Mouse (Mus musculus) cerebellum, adult 8-10 months (tissue): Measurements from ENCODE around the gene Cntln.

Experiments used
- DNase-seq: peaks from one replicate; pipeline ENCODE4 v3.0.0; 2022

Gene Cntln

GRCm38 (mm10) chr4:85059598-85059997 is 175.5 kb downstream of the Cntln start:
- no peak for DNase-seq

- DNase-seq, result no peak
These were observed 177.6 kb downstream of the Cntln start for GRCm38 (mm10) chr4:85061676-85062075.

GRCm38 (mm10) chr4:85096033-85096432 is 211.9 kb downstream of the Cntln start:
- DNase-seq, result no peak

GRCm38 (mm10) chr4:85096682-85097081 is 212.6 kb downstream of the Cntln start:
- DNase-seq, result peak; percentile 40

- DNase-seq, result no peak
These were observed 218.1 kb downstream of the Cntln start for GRCm38 (mm10) chr4:85102168-85102567.

GRCm38 (mm10) chr4:85106416-85106815 is 222.3 kb downstream of the Cntln start:
- DNase-seq, result no peak

GRCm38 (mm10) chr4:85106961-85107360 is 222.9 kb downstream of the Cntln start:
- DNase-seq, result no peak

GRCm38 (mm10) chr4:85120271-85120670 is 236.2 kb downstream of the Cntln start:
- DNase-seq, result no peak

GRCm38 (mm10) chr4:85149726-85150125 is 265.6 kb downstream of the Cntln start:
- DNase-seq, result no peak

- DNase-seq, result no peak
These were observed 267.8 kb downstream of the Cntln start for GRCm38 (mm10) chr4:85151881-85152280.

- DNase-seq, result no peak
These were observed 270.3 kb downstream of the Cntln start for GRCm38 (mm10) chr4:85154361-85154760.

GRCm38 (mm10) chr4:85161156-85161555 is 277.0 kb downstream of the Cntln start:
- no peak for DNase-seq

GRCm38 (mm10) chr4:85162468-85163312 is 278.6 kb downstream of the Cntln start:
- peak; percentile 71 for DNase-seq

GRCm38 (mm10) chr4:85163313-85163615 is 279.2 kb downstream of the Cntln start:
- DNase-seq, result peak; percentile 82

GRCm38 (mm10) chr4:85168001-85168400 is 283.9 kb downstream of the Cntln start:
- peak; percentile 77 for DNase-seq

GRCm38 (mm10) chr4:85175466-85175865 is 291.4 kb downstream of the Cntln start:
- DNase-seq, result no peak

- no peak for DNase-seq
These were observed 294.4 kb downstream of the Cntln start for GRCm38 (mm10) chr4:85178394-85179051.
